Mouse (Mus musculus) kidney, adult 18-20 months (tissue): ENCODE data around the gene Anks1b.

Source experiments
- DNase-seq: peaks from one replicate; pipeline ENCODE4 v3.0.0; 2021

Anks1b gene

DNA sequence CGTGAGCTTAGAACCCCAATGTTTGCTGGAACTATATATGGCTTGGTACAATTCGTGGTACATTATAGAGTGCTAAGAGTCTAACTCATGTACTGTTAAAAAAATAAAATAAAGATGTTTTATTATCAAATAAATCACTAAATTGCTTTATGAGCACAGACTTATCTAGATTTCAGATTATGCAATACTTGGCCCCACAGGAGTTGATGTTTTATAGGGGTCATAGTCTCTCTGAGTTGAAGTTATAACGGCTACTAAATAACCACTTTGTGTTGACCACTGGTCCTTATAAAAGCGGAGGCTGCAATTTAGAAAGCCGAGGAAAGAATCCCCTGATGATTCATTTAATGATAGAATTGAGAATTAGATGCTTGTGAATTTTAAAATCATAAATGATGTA lies 323.6 kb downstream of the Anks1b start:
- DNase-seq, result no peak

DNA sequence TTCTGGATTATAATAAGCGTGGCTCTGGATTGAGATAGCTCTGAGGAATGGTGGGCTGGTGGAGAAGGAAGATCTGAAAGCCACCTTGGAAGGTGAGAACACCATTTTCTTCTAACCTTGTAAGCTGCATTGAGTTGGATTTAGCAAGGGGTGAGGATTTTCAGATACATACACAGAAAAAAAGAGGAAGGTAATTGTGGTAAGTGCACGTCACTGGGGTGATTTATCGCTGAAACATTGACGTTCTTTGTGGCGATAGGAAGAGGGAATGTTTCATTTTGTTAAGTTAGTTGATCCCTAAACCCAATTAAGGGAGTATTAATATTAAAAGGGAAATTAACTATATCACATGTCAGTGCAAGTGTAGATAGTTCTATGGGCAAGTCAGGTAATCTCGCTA lies 336.7 kb downstream of the Anks1b start:
- no peak for DNase-seq

DNA sequence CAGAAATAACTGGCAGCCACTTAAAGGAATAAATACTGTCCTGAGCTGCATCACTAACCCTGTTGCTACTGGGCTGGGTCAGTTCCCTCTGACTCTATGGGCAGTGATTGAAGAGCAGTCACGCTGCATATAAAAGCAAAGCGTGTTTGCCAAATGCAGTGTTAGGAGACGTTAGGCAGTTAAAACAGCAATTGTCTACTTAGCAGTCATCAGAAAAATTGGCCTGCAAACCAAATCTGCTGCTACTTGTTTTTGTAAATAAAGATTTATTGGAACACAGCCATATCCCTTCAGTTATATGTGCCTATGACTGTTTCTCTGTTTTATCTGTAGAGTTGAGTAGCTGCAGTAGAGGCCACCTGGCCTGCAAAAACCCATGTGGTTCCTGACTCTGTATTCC lies 347.2 kb downstream of the Anks1b start:
- no peak for DNase-seq

DNA sequence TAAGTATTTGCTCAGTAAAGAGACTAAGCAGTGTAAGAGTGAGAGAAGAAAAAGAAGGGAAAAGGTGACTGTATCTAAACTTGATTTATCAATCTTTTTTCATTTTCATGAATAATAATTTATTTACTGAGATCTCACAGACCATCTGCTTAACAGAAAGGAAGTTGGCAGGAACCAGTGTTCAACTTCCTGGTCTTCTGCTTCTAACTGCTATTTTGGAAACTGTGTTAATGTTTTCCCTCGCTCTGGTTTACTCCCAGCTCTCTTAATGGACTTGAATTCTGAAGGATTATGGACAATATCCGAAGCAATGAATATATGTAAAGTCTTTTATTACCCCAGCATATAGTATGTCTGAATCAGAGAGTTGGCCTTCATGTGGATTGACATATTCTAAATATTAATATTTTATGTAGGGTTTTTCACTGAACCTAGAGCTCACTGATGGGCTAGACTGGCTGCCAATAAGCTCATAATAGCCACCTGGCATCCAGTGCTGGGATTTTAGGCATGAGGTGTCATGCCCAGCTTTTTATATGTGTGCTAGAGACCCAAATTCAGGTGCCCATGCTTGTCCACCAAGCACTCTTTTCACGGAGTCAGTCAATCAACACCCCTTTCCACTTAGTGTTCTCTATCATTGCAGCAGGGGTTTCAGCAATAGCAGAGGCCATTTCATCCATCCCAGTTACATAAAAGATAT lies 349.6 kb downstream of the Anks1b start:
- no peak for DNase-seq

DNA sequence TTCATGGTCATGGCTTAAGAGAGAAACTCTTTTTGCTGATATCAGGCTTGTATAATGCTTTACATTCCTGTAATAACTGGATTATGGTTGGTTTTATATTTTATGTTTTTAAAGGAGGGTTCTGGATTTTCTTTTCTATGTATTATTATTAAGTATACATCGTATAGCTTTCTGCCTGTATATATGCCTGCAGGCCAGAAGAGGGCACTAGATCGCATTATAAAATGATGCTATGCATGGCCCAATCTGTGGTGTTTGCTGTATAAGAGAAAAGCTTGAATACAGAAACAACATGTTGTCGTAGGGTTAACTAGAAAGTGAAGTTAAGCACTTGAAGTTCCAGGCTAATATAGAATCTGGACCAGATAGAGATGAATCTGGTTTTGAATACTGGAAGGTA lies 362.0 kb downstream of the Anks1b start:
- no peak for DNase-seq

DNA sequence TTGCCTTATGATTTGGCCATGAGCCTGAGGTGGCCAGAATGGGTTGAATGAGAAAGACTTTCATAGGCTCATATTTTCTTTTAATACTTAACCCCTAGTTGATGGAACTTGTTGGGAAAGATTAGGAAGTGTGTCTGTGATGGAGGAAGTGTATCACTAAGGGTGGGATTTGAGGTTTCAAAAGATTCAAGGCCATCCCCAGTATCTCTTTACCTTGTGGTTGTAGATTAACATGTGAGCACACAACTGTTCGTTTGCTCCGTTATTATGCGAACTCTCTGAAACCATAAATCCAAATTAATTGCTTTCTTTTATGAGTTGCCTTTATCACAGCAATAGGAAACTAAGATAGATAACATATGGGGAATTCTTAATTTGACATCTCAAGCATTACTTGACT lies 364.0 kb downstream of the Anks1b start:
- no peak for DNase-seq

DNA sequence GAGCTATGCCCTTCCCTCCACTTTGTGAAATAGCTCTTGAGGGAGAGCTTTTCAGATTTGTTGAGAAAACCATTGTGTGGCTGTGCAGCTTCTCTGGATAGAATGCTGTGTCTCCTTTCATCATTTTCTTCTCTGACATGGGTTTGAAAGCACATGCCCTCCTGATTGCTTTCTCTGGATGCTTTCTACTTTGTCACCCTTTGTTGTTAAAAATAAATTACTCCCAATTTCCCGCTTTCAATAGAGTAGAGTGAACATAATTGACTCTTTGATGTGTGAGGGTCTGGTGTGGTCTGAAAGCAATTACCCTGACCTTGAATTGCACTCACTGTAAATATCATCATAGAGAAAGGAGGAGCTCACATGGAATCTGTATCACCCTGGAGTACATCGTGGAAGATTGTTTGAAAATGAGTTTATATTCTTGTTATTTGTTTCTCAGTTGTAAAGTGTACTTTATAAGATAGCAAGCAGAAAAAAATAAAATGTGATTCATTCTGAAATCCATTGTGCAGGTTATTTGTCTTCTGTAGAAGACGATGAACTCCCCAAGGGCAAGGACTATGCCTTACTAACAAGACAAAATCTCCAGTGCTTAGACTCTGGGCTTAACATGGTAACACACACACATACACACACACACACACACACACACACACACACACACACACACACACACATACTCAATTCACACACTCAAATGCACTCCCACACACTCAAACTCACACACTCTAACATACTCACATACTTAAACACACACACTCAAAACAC lies 385.8 kb downstream of the Anks1b start:
- DNase-seq, result no peak

DNA sequence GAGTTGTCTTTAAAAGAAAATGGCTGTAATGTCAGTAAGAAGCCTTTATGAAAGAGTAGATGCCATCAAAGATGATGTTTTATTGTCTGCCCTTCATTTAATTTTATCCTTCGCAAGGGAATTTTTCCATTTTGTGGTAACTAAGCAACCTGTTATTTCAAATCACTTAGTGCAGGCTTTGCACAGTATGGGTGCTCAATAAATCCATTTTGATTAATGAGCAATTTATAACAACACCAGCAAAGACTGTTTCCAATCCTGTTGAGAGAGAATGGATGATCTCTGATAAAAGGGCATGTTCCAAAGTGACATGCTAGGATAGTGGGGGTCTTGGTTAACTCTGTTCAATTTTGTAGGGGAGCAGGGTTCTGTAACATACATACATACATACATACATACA lies 398.0 kb downstream of the Anks1b start:
- no peak for DNase-seq

DNA sequence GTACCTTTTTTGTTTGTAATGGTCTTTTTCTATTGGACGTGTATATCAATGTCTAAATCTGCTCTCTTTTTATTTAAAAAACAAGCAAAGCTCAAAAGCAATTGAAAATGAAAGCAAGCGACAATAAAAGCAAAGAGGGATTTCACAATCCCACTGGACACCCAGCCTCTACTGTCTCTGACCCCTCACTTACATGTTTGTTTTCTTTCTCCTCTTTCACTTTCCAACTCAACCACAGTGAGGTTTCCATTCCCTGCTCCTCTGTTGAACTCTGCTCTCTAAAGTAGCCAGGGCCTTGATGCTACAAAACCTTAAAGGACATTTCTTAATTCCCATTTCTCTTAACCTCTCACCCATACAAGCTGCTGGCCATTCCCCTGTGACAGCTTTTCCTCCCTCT lies 400.0 kb downstream of the Anks1b start:
- DNase-seq, result no peak

DNA sequence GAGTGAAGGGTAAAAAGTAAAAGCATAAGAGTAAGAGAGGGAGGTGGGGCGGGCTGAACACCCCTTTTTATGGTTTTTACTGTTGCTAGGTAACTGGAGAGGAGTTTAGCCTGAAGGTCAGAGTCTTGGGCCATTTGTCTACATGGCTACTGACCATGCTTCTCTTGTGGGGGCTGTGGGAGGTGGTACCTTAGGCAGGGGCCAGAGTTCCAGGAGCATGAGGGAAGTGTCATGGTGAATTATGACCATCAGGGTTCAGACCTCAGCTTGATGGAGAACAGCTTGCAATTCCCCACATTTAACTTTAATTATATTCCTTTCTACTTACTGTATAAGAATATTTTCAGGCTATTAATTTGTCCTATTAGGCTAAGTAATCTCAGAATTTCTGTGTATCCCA lies 413.3 kb downstream of the Anks1b start:
- no peak for DNase-seq

DNA sequence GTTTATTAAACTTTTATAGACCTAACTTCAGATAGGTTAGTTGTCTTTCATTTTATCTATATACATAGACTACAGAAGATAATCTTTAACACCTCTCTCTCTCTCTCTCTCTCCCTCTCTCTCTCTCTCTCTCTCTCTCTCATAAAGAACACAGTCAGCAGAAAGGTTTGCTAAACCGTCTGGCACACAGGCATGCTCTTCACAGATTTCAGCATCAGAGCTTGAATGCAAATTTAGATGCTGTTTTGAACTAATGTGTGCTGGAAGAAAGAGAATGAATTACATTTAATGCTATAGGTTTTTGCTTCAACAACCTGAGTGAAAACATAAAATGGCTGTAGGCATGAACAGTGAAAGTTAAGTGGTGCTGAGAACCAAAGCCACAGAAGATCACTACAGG lies 429.9 kb downstream of the Anks1b start:
- no peak for DNase-seq

DNA sequence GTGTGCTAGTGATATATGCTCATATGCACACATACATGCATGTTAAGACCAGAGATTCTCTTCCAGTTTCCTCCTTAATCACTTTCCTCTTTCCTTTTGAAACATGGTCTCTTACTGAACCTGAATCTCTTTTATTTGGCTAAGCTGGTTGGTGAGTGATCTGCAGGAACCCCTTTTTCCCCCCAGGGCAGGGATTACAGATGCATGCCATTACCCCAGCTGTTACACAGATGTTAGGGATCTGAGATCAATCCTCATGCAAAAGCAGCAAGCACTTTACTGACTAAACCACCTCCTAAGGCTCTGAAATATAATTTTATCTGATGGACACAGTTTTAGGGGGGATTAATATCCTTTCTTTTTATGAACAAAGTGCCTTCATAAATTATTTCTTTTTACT lies 432.8 kb downstream of the Anks1b start:
- DNase-seq, result no peak

DNA sequence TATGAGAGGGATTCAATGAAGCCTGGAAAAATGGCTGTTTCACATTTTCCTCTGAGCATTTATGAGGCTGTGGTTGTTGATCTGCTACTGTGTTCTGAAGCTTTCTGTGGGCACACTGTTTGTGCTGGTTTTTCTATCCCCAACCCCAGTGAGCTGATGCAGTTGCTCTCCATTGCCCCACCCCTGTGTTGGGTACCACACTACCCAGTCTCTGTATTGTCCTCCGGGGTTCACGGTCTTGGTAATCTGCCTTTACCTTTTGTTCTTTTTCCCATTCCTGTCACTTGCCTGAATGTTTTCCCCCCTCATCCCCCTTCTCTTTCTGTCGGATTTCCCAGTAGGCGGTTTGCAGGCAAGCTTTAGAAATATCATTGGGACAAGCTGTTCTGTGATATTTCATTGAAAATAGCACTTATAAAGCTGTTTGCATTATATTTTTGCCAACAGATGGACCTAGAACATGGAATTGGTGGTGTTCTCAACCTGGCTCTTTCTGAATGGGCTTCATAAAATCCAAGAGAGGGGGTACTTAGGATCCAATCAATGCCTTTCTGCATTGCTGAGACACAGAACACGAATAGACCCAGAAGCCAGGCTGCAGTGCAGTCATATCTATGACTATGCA lies 434.7 kb downstream of the Anks1b start:
- DNase-seq, result no peak

DNA sequence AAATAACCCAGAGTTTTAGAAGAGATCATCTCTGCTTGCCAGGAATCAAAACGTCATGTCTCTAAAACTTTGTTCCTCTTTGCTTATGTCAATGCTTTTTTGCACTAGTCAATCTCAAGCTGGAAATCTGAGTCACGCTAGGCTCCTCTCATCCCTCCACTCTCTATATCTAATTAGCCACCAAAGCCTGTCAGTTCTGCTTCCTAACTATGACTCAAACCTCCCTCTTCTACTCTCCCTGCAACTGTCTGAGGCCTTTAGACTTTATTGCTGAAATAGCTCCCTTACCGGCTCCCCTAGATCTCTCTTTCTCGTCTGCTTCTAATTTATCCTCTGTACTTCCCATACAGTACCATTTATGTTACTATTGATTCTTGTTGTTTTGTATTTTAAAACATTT lies 456.5 kb downstream of the Anks1b start:
- no peak for DNase-seq

DNA sequence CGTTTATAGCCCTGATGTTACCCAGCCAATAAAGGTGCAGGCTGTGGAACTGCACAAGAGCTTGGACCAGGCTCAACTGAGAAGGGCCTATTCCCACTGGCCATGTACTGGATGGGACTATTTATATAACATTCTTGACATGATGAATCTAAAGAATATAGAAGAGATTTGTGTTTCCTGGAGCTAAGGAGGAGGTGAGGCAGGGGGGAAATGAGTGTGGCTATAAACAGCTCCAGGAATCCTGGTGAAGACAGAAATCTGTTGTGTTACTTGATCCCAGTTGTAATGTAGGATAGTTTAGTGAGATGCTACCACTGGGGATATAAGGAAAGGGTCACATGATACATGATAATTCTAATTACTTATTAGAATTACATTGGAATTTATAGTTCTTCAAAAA lies 472.1 kb downstream of the Anks1b start:
- no peak for DNase-seq

DNA sequence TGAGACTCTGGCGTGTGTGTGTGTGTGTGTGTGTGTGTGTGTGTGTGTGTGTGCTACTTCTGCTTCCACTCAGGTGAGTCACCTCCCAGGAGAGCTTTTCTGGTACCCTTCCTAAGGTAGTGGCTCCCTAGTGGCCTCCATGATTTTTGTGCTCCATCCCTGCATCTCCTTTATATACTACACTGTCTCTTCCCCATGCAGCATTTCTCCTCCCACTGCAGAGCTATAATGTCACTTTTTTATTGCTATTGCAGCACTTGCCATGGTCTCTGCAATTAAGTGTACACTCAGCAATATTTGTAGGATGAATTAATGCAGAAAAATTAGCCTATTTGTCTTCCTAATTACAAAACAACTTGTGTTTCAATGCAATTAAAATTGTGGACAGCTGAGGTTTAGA lies 482.9 kb downstream of the Anks1b start:
- DNase-seq, result no peak

DNA sequence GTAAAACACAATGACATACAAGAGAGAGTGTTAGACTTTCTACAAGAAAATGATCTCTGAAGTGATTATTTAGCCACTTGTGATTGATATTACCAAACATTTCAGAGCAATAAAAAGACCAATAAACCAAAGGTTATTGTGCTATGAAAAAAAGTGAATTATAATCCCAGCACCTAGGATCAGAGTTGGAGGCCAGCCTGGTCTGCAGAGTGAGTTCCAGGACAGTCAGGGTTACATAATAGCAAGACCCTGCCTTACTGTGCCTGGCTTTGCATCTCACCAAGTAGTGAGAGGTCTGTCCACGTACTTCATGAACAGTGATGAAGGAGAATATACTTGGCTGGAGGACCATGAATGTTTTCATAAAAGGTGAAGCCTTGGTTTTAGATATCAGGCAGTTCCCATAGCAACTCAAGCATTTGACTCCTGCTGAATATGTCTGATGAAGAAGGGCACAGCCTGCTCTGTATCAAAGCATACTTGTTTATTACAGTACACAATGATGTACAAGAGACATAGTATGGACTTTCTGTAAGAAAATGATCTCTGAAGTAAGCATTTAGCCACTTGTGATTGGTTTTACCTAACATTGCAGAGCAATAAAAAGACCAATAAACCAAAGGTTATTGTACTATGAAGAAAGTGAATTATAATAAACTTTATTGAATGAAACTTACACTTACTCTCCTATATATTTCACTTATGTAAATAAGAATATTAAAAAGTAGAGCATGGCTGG lies 484.0 kb downstream of the Anks1b start:
- no peak for DNase-seq

DNA sequence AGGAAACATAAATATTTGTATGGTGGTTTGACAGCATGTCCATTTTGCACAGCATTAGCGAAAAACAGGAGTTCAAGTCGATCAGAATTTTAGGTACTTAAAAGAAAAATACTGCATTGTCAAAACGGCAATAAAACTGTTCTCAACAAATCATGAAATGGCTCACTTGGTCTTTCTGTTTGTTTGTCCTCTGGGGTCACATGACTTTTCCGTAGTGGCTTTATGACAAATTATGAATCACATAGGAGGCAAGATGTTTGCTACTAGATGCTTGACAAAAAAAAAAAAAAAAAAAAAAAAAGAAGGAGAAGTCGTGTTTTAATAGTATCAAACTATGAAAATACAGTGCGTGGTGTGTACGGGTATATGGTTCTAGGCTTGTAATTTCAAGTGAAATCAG lies 495.7 kb downstream of the Anks1b start:
- no peak for DNase-seq

DNA sequence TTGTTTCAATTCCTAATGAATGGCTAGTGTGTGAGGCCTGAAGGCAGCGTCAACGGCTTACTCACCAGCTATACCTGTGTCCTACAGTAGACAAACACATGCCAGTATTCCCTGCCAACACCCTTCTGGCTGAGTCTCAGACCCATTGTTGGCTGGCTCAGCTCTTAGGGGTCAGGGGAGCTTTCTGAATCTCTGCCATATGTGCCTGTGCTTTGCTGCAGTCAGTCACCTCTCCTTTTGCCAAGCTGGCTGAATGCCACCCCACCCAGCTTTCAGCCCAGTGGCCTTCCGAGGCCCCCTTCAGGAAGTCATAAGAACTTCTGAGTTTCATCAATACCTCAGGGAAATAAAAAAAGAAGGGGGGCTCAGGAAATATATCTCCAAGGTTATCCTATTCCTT lies 497.4 kb downstream of the Anks1b start:
- DNase-seq, result no peak

DNA sequence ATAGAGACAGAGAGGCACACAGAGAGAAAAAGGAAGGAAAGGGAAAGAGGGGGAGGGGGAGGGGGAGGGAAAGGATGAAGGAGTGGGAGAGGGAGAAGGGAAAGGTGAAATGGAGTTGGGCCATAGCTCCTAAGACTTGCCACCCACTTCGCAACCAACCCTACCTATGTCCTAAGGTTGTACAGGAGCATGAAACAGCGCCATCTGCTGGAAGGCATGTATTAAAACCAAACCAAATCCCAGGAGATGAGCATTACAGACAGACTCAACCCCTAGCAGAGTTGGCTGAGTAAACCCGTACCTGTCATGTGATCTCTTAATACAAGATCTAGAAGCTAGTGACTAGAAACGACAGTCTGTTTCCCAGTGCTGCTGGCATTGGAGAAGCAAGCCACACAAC lies 500.2 kb downstream of the Anks1b start:
- DNase-seq, result no peak

DNA sequence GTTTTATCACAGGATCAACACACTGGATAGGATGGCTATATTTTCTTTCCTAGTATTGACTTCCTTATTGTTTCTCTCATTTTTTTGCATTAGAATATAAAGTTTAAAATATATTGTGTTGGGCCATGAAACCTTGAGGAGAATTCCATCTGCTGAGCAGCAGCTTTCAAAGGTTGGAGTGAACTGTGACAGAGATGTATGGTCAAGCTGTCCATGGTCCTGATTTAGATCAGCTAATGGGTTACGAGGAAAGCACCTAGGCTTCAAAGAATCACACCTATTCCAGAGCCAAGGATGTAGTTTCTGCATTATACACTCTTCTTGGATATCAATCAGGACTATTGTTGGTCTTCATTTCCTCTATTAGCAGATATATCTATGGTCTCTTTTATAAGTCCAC lies 503.3 kb downstream of the Anks1b start:
- DNase-seq, result no peak

DNA sequence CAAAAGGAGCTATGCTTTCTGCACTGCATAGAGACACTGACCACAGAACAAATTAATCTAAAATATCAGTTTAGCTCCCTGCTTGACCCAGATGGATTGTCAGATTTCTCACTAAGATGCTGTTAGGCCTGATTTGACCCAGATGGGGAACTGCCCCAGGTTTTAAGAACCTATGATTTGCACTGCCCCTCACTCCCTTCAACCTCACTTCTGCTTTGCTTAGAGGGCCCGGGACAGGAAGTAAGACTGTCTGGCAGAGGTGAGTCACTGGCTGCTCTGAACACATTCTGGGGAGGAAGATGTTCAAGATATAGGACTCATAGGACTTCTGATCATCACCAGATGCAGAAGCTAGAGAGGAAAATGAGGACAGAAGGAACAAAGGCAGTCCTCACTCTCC lies 506.8 kb downstream of the Anks1b start:
- DNase-seq, result no peak

DNA sequence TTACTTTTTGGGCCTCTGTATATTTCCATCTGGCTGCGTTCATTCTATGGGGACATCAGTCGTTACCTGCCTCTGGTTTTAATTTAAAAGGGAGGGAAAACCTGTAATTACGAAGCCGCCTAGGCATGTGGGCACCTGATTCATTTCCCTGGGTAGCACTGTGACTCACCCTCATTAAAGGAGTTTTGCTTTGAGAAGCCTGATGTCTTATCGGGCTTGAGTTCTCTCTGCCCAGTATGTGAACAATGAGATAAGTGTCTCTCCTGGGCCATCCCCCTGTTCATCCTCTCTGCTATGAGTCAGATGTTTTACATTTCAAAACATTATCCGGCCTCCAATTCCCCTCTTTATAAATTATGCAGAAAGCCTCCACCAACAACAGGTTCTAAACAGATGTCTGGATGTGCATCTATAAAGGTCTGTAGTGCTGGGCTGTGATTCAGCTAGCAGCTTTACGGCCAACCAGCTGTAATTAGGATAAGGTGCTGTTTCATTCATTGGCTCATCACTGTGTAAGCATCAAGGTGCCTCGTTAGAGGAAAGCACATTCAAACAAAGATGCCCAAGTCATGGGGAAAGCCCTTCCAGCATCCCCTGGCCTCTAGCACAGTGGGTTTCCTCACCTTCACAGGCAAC lies 507.5 kb downstream of the Anks1b start:
- no peak for DNase-seq
